ENCODE assay signal across 20 mouse cellular contexts in genomic region chr16:29642376-29642775, GRCm38 (mm10).
DNase-seq lines count a peak whose midpoint lies in the region; ATAC-seq lines count a peak whose summit lies in the region.
"Had no signal": no experiment of that assay in that cellular context is flagged by ENCODE, and none has a peak within 500 bp of the region (broad histone marks: within the 10 kb centered on the region; RNA-seq: fewer than 3 reads in every experiment).

No protein-coding gene starts in this region.

- peak; percentile 65 for DNase-seq in left cerebral cortex, postnatal 4 days
- no peak for DNase-seq in left cerebral cortex, postnatal 25 days (ENCODE audit: low spot score in 2 of 2)
- peak; percentile 62 for DNase-seq in embryo, embryonic 10.5 days (ENCODE audit: low spot score)
- DNase-seq in lung, postnatal 10 days = no peak
- DNase-seq: adrenal gland, adult 2 months; cerebellum, adult 2 months; gastrocnemius, adult 2 months; kidney, adult 9 months; kidney, postnatal 36 days; liver, embryonic 13.5 days; lung, adult 2 months; thymus, postnatal 25 days had no signal

- no peak overlapping the region for H3K27ac ChIP-seq in forebrain, embryonic 15.5 days (replicated peaks)
- H3K27ac ChIP-seq in forebrain, embryonic 12.5 days = no peak overlapping the region
- H3K27ac ChIP-seq in forebrain, embryonic 16.5 days (ENCODE audit: low read length) = no peak overlapping the region
- no peak overlapping the region for H3K27ac ChIP-seq in intestine, embryonic 16.5 days (ENCODE audit: low read length)
- H3K27ac ChIP-seq: embryonic facial prominence, embryonic 13.5 days; gastrocnemius, adult 2 months; liver, embryonic 13.5 days had no signal

- H3K4me2 ChIP-seq in forebrain, embryonic 15.5 days (replicated peaks) = no peak overlapping the region
- H3K4me2 ChIP-seq in forebrain, embryonic 12.5 days = no peak overlapping the region
- H3K4me2 ChIP-seq in forebrain, embryonic 16.5 days (ENCODE audit: low read length) = no peak overlapping the region
- H3K4me2 ChIP-seq in intestine, embryonic 16.5 days (ENCODE audit: low read depth, low read length) = no peak overlapping the region
- H3K4me2 ChIP-seq: embryonic facial prominence, embryonic 13.5 days; heart, embryonic 11.5 days; liver, embryonic 13.5 days had no signal

- no peaks in the 10 kb centered on the region for H3K9me3 ChIP-seq in forebrain, embryonic 15.5 days
- H3K9me3 ChIP-seq in forebrain, embryonic 12.5 days = no peaks in the 10 kb centered on the region
- no peaks in the 10 kb centered on the region for H3K9me3 ChIP-seq in forebrain, embryonic 16.5 days (ENCODE audit: control insufficient read depth, low read length)
- no peaks in the 10 kb centered on the region for H3K9me3 ChIP-seq in intestine, embryonic 16.5 days (ENCODE audit: control insufficient read depth, low read length)
- H3K9me3 ChIP-seq: embryonic facial prominence, embryonic 13.5 days; liver, embryonic 13.5 days had no signal

- H3K4me3 ChIP-seq in forebrain, embryonic 15.5 days = no peak overlapping the region
- no peak overlapping the region for H3K4me3 ChIP-seq in forebrain, embryonic 12.5 days (replicated peaks)
- H3K4me3 ChIP-seq in forebrain, embryonic 16.5 days (replicated peaks; ENCODE audit: low read length) = no peak overlapping the region
- H3K4me3 ChIP-seq in intestine, embryonic 16.5 days (ENCODE audit: low read length) = no peak overlapping the region
- H3K4me3 ChIP-seq: embryonic facial prominence, embryonic 13.5 days; erythroblast, embryonic 14.5 days; gastrocnemius, adult 2 months; liver, embryonic 13.5 days had no signal

- H3K36me3 ChIP-seq in forebrain, embryonic 15.5 days = peaks cover 13% of the 10 kb centered on the region
- H3K36me3 ChIP-seq in forebrain, embryonic 12.5 days (replicated peaks) = peaks cover 12% of the 10 kb centered on the region; the same call in 1 of the 2 replicates
- peaks cover 5% of the 10 kb centered on the region; the same call in 1 of the 2 replicates for H3K36me3 ChIP-seq in forebrain, embryonic 16.5 days (ENCODE audit: control insufficient read depth, insufficient read depth)
- H3K36me3 ChIP-seq in intestine, embryonic 16.5 days (ENCODE audit: control insufficient read depth, insufficient read depth, low read length) = no peaks in the 10 kb centered on the region

- 28% methylated on average over 1 of the region's 1 CpGs for WGBS in forebrain, embryonic 15.5 days
- WGBS in forebrain, embryonic 12.5 days = 49% methylated on average over 1 of the region's 1 CpGs
- WGBS in forebrain, embryonic 16.5 days = 28% methylated on average over 1 of the region's 1 CpGs
- 33% methylated on average over 1 of the region's 1 CpGs for WGBS in intestine, embryonic 16.5 days

- peak; percentile 53; the same call in 1 of the 2 replicates for ATAC-seq in forebrain, embryonic 15.5 days (replicated peaks)
- ATAC-seq in forebrain, embryonic 12.5 days (ENCODE audit: low FRiP score) = no peak
- ATAC-seq in forebrain, embryonic 16.5 days = peak; percentile 78
- no peak for ATAC-seq in intestine, embryonic 16.5 days
- ATAC-seq: midbrain, embryonic 16.5 days had no signal

- H3K27me3 ChIP-seq in forebrain, embryonic 15.5 days = no peaks in the 10 kb centered on the region
- H3K27me3 ChIP-seq in forebrain, embryonic 12.5 days = peaks cover 7% of the 10 kb centered on the region; the same call in 1 of the 2 replicates
- H3K27me3 ChIP-seq in forebrain, embryonic 16.5 days (replicated peaks; ENCODE audit: control insufficient read depth, insufficient read depth, low read length) = no peaks in the 10 kb centered on the region
- no peaks in the 10 kb centered on the region for H3K27me3 ChIP-seq in intestine, embryonic 16.5 days (replicated peaks; ENCODE audit: control insufficient read depth, insufficient read depth, low read length)
- H3K27me3 ChIP-seq: embryonic facial prominence, embryonic 13.5 days; liver, embryonic 13.5 days had no signal

- intact Hi-C loops in left cerebral cortex, postnatal 4 days (cut with DNase I) = loop anchor here (5.0 kb wide), 1 partner anchor 425 kb away; no protein-coding TSS in a partner anchor
- intact Hi-C loops in left cerebral cortex, postnatal 25 days (cut with DNase I) = no loop called here

- H3K9ac ChIP-seq in forebrain, embryonic 15.5 days (replicated peaks) = no peak overlapping the region
- H3K9ac ChIP-seq in forebrain, embryonic 12.5 days = no peak overlapping the region
- H3K9ac ChIP-seq in forebrain, embryonic 16.5 days (replicated peaks; ENCODE audit: low read depth, low read length) = no peak overlapping the region
- no peak overlapping the region for H3K9ac ChIP-seq in intestine, embryonic 16.5 days (ENCODE audit: low read depth, low read length)
- H3K9ac ChIP-seq: embryonic facial prominence, embryonic 13.5 days; liver, embryonic 13.5 days had no signal

- no peaks in the 10 kb centered on the region for H3K4me1 ChIP-seq in forebrain, embryonic 15.5 days
- H3K4me1 ChIP-seq in forebrain, embryonic 12.5 days = peaks cover 11% of the 10 kb centered on the region
- no peaks in the 10 kb centered on the region for H3K4me1 ChIP-seq in forebrain, embryonic 16.5 days (replicated peaks; ENCODE audit: control insufficient read depth, insufficient read depth, low read length)
- H3K4me1 ChIP-seq in intestine, embryonic 16.5 days (ENCODE audit: control insufficient read depth, insufficient read depth, low read length) = no peaks in the 10 kb centered on the region
- H3K4me1 ChIP-seq: embryonic facial prominence, embryonic 13.5 days; liver, embryonic 13.5 days had no signal

Comparison
In these comparisons a context has a peak if more than half of its experiments do, and no peak if none do; other contexts are left out.
1. ATAC-seq: peak in forebrain, embryonic 15.5 days (single experiment) and forebrain, embryonic 16.5 days (single experiment); none in forebrain, embryonic 12.5 days (single experiment) and intestine, embryonic 16.5 days (single experiment).
2. DNase-seq: peak in left cerebral cortex, postnatal 4 days (single experiment) and embryo, embryonic 10.5 days (single experiment); none in left cerebral cortex, postnatal 25 days (0 of 2) and lung, postnatal 10 days (single experiment).